Mouse (Mus musculus) kidney, adult 2 months (tissue): ENCODE results near the gene Tshz2.

ENCODE experiments used
- CTCF ChIP-seq: fragments of 200-500 bp; conservative IDR thresholded peaks from 2 replicates; pipeline ENCODE4 v1.5.1; 2011; ENCODE audit warnings: low read depth, mild to moderate bottlenecking, control low read depth, low read length, moderate library complexity, mixed read lengths; ENCODE audit not compliant: insufficient read depth, insufficient read length
- POLR2A ChIP-seq: fragments of 200-500 bp; IDR thresholded peaks from one replicate; pipeline ENCODE4 v1.6.1; 2011; ENCODE audit warnings: low read depth, low read length, control low read depth

DNA sequence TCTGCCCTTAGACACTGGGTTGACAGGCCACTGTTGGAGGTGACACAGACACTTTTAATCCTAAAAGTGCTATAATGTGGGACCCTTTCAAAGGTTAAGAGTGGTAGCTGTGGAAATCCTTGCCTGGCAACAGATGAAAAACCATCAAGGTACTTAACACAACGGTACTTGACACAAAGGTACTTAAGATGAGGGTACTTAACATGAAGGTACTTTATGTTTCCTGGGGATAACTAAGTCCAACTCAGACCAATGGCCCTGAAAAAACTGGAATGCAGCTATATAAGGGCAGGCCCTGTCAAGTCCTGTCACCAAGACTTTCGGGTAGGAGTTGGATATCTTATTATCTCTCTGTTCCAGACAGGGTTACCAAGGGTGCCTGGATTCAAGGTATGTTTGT lies 320.2 kb downstream of the Tshz2 start:
- TF ChIP-seq CTCF = no peak
- no peak for TF ChIP-seq POLR2A
